Mouse (Mus musculus): ENCODE data around the gene Ctnna3. TPM values are rescaled to one million over a fixed set of nuclear protein-coding genes. Genes with fewer than 3 reads are reported as not detected.

Gene Ctnna3
- total and polyA plus RNA-seq, 2 experiments from 2014 or later, result 18.6 to 62.6 TPM

DNA sequence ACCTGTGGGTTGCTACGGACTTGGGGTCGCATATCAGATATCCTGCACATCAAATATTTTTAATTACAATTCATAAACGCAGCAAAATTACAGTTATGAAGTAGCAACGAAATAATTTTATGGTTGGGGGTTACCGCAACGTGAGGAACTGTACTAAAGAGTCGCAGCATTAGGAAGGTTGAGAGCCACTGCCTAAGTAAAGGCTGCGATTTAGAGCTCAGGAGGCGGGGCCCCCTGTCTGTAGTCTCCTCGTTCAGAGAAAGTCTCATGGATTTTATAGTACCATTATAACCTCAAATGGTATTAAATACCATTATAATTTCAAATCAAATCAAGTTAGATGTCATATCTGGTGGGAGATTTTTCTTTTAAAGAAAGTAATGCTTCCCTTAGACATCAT is 42.9 kb upstream of the Ctnna3 start:
- no peaks in the 10 kb centered on the region for H3K36me3 ChIP-seq (replicated peaks; ENCODE audit: control insufficient read depth, insufficient read depth, low read length)
- peak; percentile 18 for DNase-seq (ENCODE audit: low spot score)
- H3K9me3 ChIP-seq (replicated peaks; ENCODE audit: control insufficient read depth, low read length), result no peaks in the 10 kb centered on the region
- no peak for TF ChIP-seq CTCF (IDR thresholded peaks at IDR 0.05; ENCODE audit: low read depth)
- TF ChIP-seq EP300 (IDR thresholded peaks at IDR 0.05; ENCODE audit: low read depth), result no peak
- WGBS, result 2% methylated on average over 10 of the region's 10 CpGs
- peak overlapping the region; percentile 58 for H3K9ac ChIP-seq (replicated peaks; ENCODE audit: low read depth, low read length)
- H3K4me3 ChIP-seq (ENCODE audit: low read depth, low read length), result peak overlapping the region; percentile 53
- no peaks in the 10 kb centered on the region for H3K4me1 ChIP-seq (ENCODE audit: control insufficient read depth, insufficient read depth)
- no peak for ATAC-seq (ENCODE audit: insufficient read depth, low read depth)
- H3K27me3 ChIP-seq (ENCODE audit: control insufficient read depth, insufficient read depth, low read length), result no peaks in the 10 kb centered on the region
- peak overlapping the region; percentile 59 for H3K27ac ChIP-seq (ENCODE audit: low read depth)
- peak overlapping the region; percentile 67 for H3K4me2 ChIP-seq (ENCODE audit: low read depth, low read length)

DNA sequence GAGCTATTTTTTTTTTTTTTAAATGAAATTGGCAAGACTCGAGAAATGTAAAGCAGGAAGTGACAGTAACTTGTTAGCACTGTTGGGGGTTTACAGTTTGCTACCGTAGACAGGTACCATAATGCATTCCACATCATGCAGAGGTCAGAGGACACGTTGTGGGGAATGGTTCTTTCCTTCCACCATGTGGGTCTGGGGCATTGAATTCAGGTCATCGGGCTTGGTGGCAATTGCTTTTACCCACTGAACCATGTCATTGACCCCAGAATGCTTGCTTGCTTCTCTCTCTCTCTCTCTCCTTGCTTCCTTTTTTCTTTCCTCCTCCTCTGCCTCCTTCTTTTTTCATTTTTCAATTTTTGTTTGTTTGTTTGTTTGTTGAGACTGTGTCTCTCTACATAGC is 41.0 kb upstream of the Ctnna3 start:
- no peak overlapping the region for H3K4me3 ChIP-seq (ENCODE audit: low read depth, low read length)
- H3K9ac ChIP-seq (replicated peaks; ENCODE audit: low read depth, low read length), result no peak overlapping the region
- H3K27me3 ChIP-seq (ENCODE audit: control insufficient read depth, insufficient read depth, low read length), result no peaks in the 10 kb centered on the region
- H3K27ac ChIP-seq (ENCODE audit: low read depth), result no peak overlapping the region
- no peaks in the 10 kb centered on the region for H3K4me1 ChIP-seq (ENCODE audit: control insufficient read depth, insufficient read depth)
- no peak for DNase-seq (ENCODE audit: low spot score)
- no peaks in the 10 kb centered on the region for H3K9me3 ChIP-seq (replicated peaks; ENCODE audit: control insufficient read depth, low read length)
- no peaks in the 10 kb centered on the region for H3K36me3 ChIP-seq (replicated peaks; ENCODE audit: control insufficient read depth, insufficient read depth, low read length)
- no peak for TF ChIP-seq CTCF (IDR thresholded peaks at IDR 0.05; ENCODE audit: low read depth)
- ATAC-seq (ENCODE audit: insufficient read depth, low read depth), result no peak
- H3K4me2 ChIP-seq (ENCODE audit: low read depth, low read length), result no peak overlapping the region
- WGBS, result 78% methylated on average over 4 of the region's 4 CpGs

DNA sequence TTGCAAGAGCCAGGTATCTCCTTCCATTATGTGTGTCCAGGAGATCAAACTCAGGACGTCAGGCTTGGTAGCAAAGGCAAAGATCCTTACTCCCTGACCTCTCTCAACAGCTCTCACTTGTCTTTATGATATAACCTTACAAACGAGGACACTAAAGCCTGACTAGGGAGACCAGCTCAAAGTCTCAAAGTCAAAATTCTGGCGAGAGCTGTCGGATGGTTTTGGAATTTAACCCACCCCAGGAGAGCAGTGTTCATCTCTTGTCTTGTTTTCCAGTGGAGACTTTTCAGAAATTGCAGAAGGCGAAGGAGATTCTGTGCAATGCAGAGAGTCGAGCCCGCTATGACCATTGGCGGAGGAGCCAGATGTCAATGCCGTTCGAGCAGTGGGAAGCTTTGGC is 32.9 kb upstream of the Ctnna3 start:
- 87% methylated on average over 10 of the region's 10 CpGs for WGBS
- TF ChIP-seq EP300 (IDR thresholded peaks at IDR 0.05; ENCODE audit: low read depth) (no peak), CTCF (IDR thresholded peaks at IDR 0.05; ENCODE audit: low read depth) (no peak)
- Histone ChIP-seq H3K27me3 (ENCODE audit: control insufficient read depth, insufficient read depth, low read length) (no peaks in the 10 kb centered on the region), H3K9me3 (replicated peaks; ENCODE audit: control insufficient read depth, low read length) (no peaks in the 10 kb centered on the region), H3K36me3 (replicated peaks; ENCODE audit: control insufficient read depth, insufficient read depth, low read length) (no peaks in the 10 kb centered on the region), H3K4me1 (ENCODE audit: control insufficient read depth, insufficient read depth) (no peaks in the 10 kb centered on the region), H3K27ac (ENCODE audit: low read depth) (no peak overlapping the region), H3K4me3 (ENCODE audit: low read depth, low read length) (no peak overlapping the region), H3K9ac (replicated peaks; ENCODE audit: low read depth, low read length) (no peak overlapping the region), H3K4me2 (ENCODE audit: low read depth, low read length) (no peak overlapping the region)
- ATAC-seq (ENCODE audit: insufficient read depth, low read depth) (no peak), DNase-seq (ENCODE audit: low spot score) (no peak)

- TF ChIP-seq EP300 (IDR thresholded peaks at IDR 0.05; ENCODE audit: low read depth) (no peak), CTCF (IDR thresholded peaks at IDR 0.05; ENCODE audit: low read depth) (no peak)
- DNase-seq (ENCODE audit: low spot score) (no peak), ATAC-seq (ENCODE audit: insufficient read depth, low read depth) (no peak)
- Histone ChIP-seq H3K4me1 (ENCODE audit: control insufficient read depth, insufficient read depth) (no peaks in the 10 kb centered on the region), H3K27me3 (ENCODE audit: control insufficient read depth, insufficient read depth, low read length) (no peaks in the 10 kb centered on the region), H3K9ac (replicated peaks; ENCODE audit: low read depth, low read length) (no peak overlapping the region), H3K4me2 (ENCODE audit: low read depth, low read length) (no peak overlapping the region), H3K4me3 (ENCODE audit: low read depth, low read length) (no peak overlapping the region), H3K27ac (ENCODE audit: low read depth) (no peak overlapping the region), H3K36me3 (replicated peaks; ENCODE audit: control insufficient read depth, insufficient read depth, low read length) (no peaks in the 10 kb centered on the region), H3K9me3 (replicated peaks; ENCODE audit: control insufficient read depth, low read length) (no peaks in the 10 kb centered on the region)
- WGBS, result 90% methylated on average over 5 of the region's 5 CpGs
Measured at GRCm38 (mm10) chr10:63402731-63403504, 27.0 kb upstream of the Ctnna3 start.

DNA sequence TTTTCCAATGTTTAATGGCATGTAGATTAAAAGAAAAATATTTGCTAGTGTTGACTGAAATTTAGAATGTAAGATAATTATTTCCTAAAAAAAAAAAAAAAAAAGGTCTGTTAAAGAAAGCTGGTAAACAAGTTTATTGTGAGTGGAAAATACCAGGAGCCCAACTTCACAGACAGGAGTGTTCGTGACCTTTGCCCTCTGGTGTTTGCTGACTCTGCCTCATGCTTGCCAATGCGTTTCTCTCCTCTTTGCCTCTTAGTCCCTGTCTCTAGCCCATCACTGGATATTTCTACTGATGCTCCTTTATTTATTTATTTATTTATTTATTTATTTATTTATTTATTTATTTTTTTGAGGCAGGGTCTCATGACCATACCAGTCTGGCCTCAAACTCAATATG is 26.3 kb upstream of the Ctnna3 start:
- 90% methylated on average over 2 of the region's 2 CpGs for whole genome bisulfite sequencing
- H3K27ac ChIP-seq (ENCODE audit: low read depth), result no peak overlapping the region
- ATAC-seq (ENCODE audit: insufficient read depth, low read depth), result no peak

More for the DNA sequence above, 26.3 kb upstream of the Ctnna3 start:
- Histone ChIP-seq H3K36me3 (replicated peaks; ENCODE audit: control insufficient read depth, insufficient read depth, low read length) (no peaks in the 10 kb centered on the region), H3K9ac (replicated peaks; ENCODE audit: low read depth, low read length) (no peak overlapping the region), H3K9me3 (replicated peaks; ENCODE audit: control insufficient read depth, low read length) (no peaks in the 10 kb centered on the region), H3K4me1 (ENCODE audit: control insufficient read depth, insufficient read depth) (no peaks in the 10 kb centered on the region), H3K4me2 (ENCODE audit: low read depth, low read length) (no peak overlapping the region), H3K27me3 (ENCODE audit: control insufficient read depth, insufficient read depth, low read length) (no peaks in the 10 kb centered on the region), H3K4me3 (ENCODE audit: low read depth, low read length) (no peak overlapping the region)
- DNase-seq (ENCODE audit: low spot score), result no peak
- TF ChIP-seq EP300 (IDR thresholded peaks at IDR 0.05; ENCODE audit: low read depth) (no peak), CTCF (IDR thresholded peaks at IDR 0.05; ENCODE audit: low read depth) (no peak)
